Comparison of ENCODE assay signal across 22 mouse cellular contexts in genomic region chr10:41571065-41571464, GRCm38 (mm10). TPM values are rescaled to one million over a fixed set of nuclear protein-coding genes. Genes with fewer than 3 reads are reported as not detected.
DNase-seq lines count a peak whose midpoint lies in the region; ATAC-seq and TF ChIP-seq lines count a peak whose summit lies in the region.
"Had no signal": no experiment of that assay in that cellular context is flagged by ENCODE, and none has a peak within 500 bp of the region (broad histone marks: within the 10 kb centered on the region; RNA-seq: fewer than 3 reads in every experiment).

No protein-coding gene starts in this region.

- 84% methylated on average over 4 of the region's 4 CpGs for WGBS in liver, adult 2 months

- peak; percentile 30 for DNase-seq in liver, adult 2 months (ENCODE audit: extremely low read depth, low read depth, low spot score)
- DNase-seq in liver (no peak), CH12.LX (ENCODE audit: extremely low read depth) (no peak)
- DNase-seq in testis, postnatal 14 days (ENCODE audit: low spot score) = no peak
- DNase-seq in gastrocnemius, adult 2 months = no peak
- no peak for DNase-seq in layer of hippocampus, postnatal 36 days
- DNase-seq: adrenal gland, adult 8-10 months; adrenal gland, postnatal 36 days; cerebellum, adult 2 months; cerebellum, postnatal 10 days; embryo, embryonic 11 days; gastrocnemius, postnatal 10 days; heart, postnatal 36 days had no signal

- dilution Hi-C loops in CH12.LX (cut with MboI; ENCODE audit: extremely low pct_ligation_motif_present, extremely low pct_unique_long_range_greater_than_20kb, low sequenced_read_pairs) = no loop called here

- H3K36me3 ChIP-seq in liver, adult 2 months (ENCODE audit: control insufficient read depth, insufficient read depth, low read length) = no peaks in the 10 kb centered on the region
- H3K36me3 ChIP-seq in CH12.LX (replicated peaks in 1 of 2; ENCODE audit: control insufficient read depth in 1 of 2, insufficient read depth in 1 of 2, low read length in 1 of 2) = no peaks in the 10 kb centered on the region
- H3K36me3 ChIP-seq: embryonic facial prominence, embryonic 15.5 days; forebrain, embryonic 10.5 days; heart, embryonic 13.5 days; hindbrain, embryonic 12.5 days had no signal

- H3K9me3 ChIP-seq in CH12.LX (replicated peaks; ENCODE audit: low read length) = no peaks in the 10 kb centered on the region
- H3K9me3 ChIP-seq: embryonic facial prominence, embryonic 15.5 days; forebrain, embryonic 10.5 days; heart, embryonic 13.5 days; hindbrain, embryonic 12.5 days had no signal

- no peak overlapping the region for H3K4me3 ChIP-seq in liver, adult 2 months (ENCODE audit: insufficient read depth, low read depth, low read length)
- no peak overlapping the region for H3K4me3 ChIP-seq in CH12.LX (replicated peaks in 1 of 3; ENCODE audit: low read depth in 2 of 3, low read length in 2 of 3, poor library complexity in 1 of 3)
- H3K4me3 ChIP-seq in gastrocnemius, adult 2 months = no peak overlapping the region
- H3K4me3 ChIP-seq: embryonic facial prominence, embryonic 15.5 days; erythroblast, embryonic 14.5 days; forebrain, embryonic 10.5 days; heart, embryonic 13.5 days; hindbrain, embryonic 12.5 days had no signal

- ATAC-seq in hematopoietic stem cell, adult 5-6 weeks (replicated peaks in 1 of 2; ENCODE audit: insufficient read depth in 1 of 2, low FRiP score in 2 of 2, low TSS enrichment in 1 of 2, low read depth in 1 of 2, poor library complexity in 2 of 2, severe bottlenecking in 2 of 2) = peak; percentile 50 to 68; a peak in 3 of 4 replicates
- ATAC-seq in monocyte, adult 5-6 weeks (replicated peaks; ENCODE audit: insufficient number of reproducible peaks, low FRiP score, low TSS enrichment, poor library complexity, severe bottlenecking) = peak; percentile 81
- ATAC-seq: forebrain, embryonic 14.5 days; hindbrain, postnatal 0 days had no signal

- H3K27me3 ChIP-seq in liver, adult 2 months (ENCODE audit: control insufficient read depth, insufficient read depth, low read length) = no peaks in the 10 kb centered on the region
- H3K27me3 ChIP-seq in CH12.LX (replicated peaks) = no peaks in the 10 kb centered on the region
- H3K27me3 ChIP-seq: embryonic facial prominence, embryonic 15.5 days; heart, embryonic 13.5 days; hindbrain, embryonic 12.5 days had no signal

- H3K4me1 ChIP-seq in liver, adult 2 months (ENCODE audit: control insufficient read depth, insufficient read depth, low read length) = peaks cover 21% of the 10 kb centered on the region
- H3K4me1 ChIP-seq in CH12.LX (ENCODE audit: control insufficient read depth in 1 of 2, insufficient read depth in 2 of 2) = peaks cover 24 to 53% of the 10 kb centered on the region in 2 experiments
- H3K4me1 ChIP-seq: hindbrain, embryonic 12.5 days had no signal

- no peak; the same call in 1 of the 2 replicates for TF ChIP-seq RAD21 in CH12.LX (IDR thresholded peaks at IDR 0.05; ENCODE audit: low read depth, low read length)

- no peak overlapping the region for H3K27ac ChIP-seq in liver, adult 2 months (replicated peaks; ENCODE audit: insufficient read depth, low read depth, low read length)
- H3K27ac ChIP-seq in CH12.LX (ENCODE audit: insufficient read depth, low read depth) = no peak overlapping the region
- H3K27ac ChIP-seq in gastrocnemius, adult 2 months = no peak overlapping the region
- H3K27ac ChIP-seq: embryonic facial prominence, embryonic 15.5 days; forebrain, embryonic 10.5 days; heart, embryonic 13.5 days; hindbrain, embryonic 12.5 days; hindbrain, postnatal 0 days had no signal

- TF ChIP-seq CTCF in liver, adult 2 months (IDR thresholded peaks at IDR 0.05; ENCODE audit: low read depth, low read length) = no peak
- TF ChIP-seq CTCF in CH12.LX (conservative IDR thresholded peaks at IDR 0.05 in 1 of 2, IDR thresholded peaks at IDR 0.05 in 1 of 2; ENCODE audit: low read depth in 2 of 2, low read length in 2 of 2) = no peak
- TF ChIP-seq CTCF in gastrocnemius, adult 2 months (IDR thresholded peaks at IDR 0.05) = no peak

- intact Hi-C loops in gastrocnemius, adult 2 months (cut with DNase I) = no loop called here

- H3K9ac ChIP-seq in liver, adult 2 months (ENCODE audit: low read depth, low read length) = no peak overlapping the region
- no peak overlapping the region for H3K9ac ChIP-seq in CH12.LX (ENCODE audit: insufficient read depth, low read depth)
- H3K9ac ChIP-seq: embryonic facial prominence, embryonic 15.5 days; heart, embryonic 13.5 days; hindbrain, embryonic 12.5 days had no signal

- in situ Hi-C loops in CH12.LX (cut with MboI; ENCODE audit: low pct_ligation_motif_present, low pct_unique_long_range_greater_than_20kb, low sequenced_read_pairs) = no loop called here

- H3K4me2 ChIP-seq in CH12.LX (ENCODE audit: insufficient read depth, low read depth, poor library complexity, severe bottlenecking) = no peak overlapping the region
- H3K4me2 ChIP-seq: embryonic facial prominence, embryonic 15.5 days; heart, embryonic 13.5 days; hindbrain, embryonic 12.5 days had no signal

- TF ChIP-seq POLR2A in liver, adult 2 months (IDR thresholded peaks at IDR 0.05; ENCODE audit: extremely low read depth, insufficient read depth, low read length) = no peak
- TF ChIP-seq POLR2A in CH12.LX (IDR thresholded peaks at IDR 0.05; ENCODE audit: low read depth, low read length) = no peak

- no peaks in the 10 kb centered on the region for H3K79me2 ChIP-seq in liver, adult 2 months (ENCODE audit: control insufficient read depth, insufficient read depth, low read length)
- no peaks in the 10 kb centered on the region for H3K79me2 ChIP-seq in CH12.LX (replicated peaks; ENCODE audit: control insufficient read depth, extremely low read depth, insufficient read depth, poor library complexity, severe bottlenecking)

- TF ChIP-seq EP300 in CH12.LX (IDR thresholded peaks at IDR 0.05; ENCODE audit: low read length) = no peak

TF ChIP-seq in CH12.LX, 34 proteins besides CTCF, POLR2A, EP300 and RAD21:
- peak; percentile 9; the same call in 1 of the 2 replicates for TF ChIP-seq SMC3 (IDR thresholded peaks at IDR 0.05; ENCODE audit: low read depth, low read length)
- no peak for TF ChIP-seq ETS1 (conservative IDR thresholded peaks at IDR 0.05; ENCODE audit: low read depth, low read length)
TF ChIP-seq in CH12.LX: peak in this region for 1.

RNA-seq across cellular contexts. Expression of gene Cd164, which starts 51.9 kb away (rescaled TPM):
- 139 and 155 TPM in 2 replicates for total RNA-seq in liver, adult 2 months (2014; rRNA removed)
- 161 and 182 TPM in 2 replicates for polyA plus RNA-seq in liver, adult 2 months (2012; rRNA removed)
- 41.0 and 43.6 TPM in 2 replicates for total RNA-seq in CH12.LX (2012; rRNA removed)
- total RNA-seq in CH12.LX (2014; rRNA removed) = 140 and 151 TPM in 2 replicates
- 163 and 191 TPM in 2 replicates for polyA plus RNA-seq in CH12.LX (2012; ENCODE audit: insufficient read length, low read depth)
- total RNA-seq in hematopoietic stem cell, adult 5-6 weeks (2017) = 144 and 160 TPM in 2 replicates
- 84.4 to 180 TPM (median 92.3 TPM) in 3 replicates for total RNA-seq in monocyte, adult 5-6 weeks (2017)
- 100 to 1,000 TPM; 133 to 157 TPM for total RNA-seq in gastrocnemius, adult 2 months (2021)
- total RNA-seq in layer of hippocampus, postnatal 36 days (2021) = 10 to 100 TPM; 61.5 to 63.0 TPM
